Mouse (Mus musculus) heart, embryonic 15.5 days (tissue): ENCODE results near the gene Pdyn. TPM values are rescaled to one million over a fixed set of nuclear protein-coding genes. Genes with fewer than 3 reads are reported as not detected.

ENCODE experiments used
- ATAC-seq: fragments of 200-750 bp; cut with Nextera tagmentation; replicated peaks from 2 replicates; pipeline ENCODE4 v1.8.0; 2017; ENCODE audit warnings: low read depth, moderate TSS enrichment; ENCODE audit not compliant: insufficient number of reproducible peaks, insufficient read depth, low FRiP score
- H3K27ac ChIP-seq: fragments of 300-500 bp; sonication (generic); 2 replicates; pipeline ENCODE4 v1.5.1; 2015; ENCODE audit warnings: mild to moderate bottlenecking, inconsistent platforms
- H3K27me3 ChIP-seq: fragments of 300-500 bp; sonication (generic); 2 replicates; pipeline ENCODE4 v1.6.1; 2015; ENCODE audit warnings: inconsistent platforms
- H3K36me3 ChIP-seq: fragments of 300-500 bp; sonication (generic); 2 replicates; pipeline ENCODE4 v1.6.1; 2015; ENCODE audit warnings: mild to moderate bottlenecking, inconsistent platforms
- H3K4me1 ChIP-seq: fragments of 300-500 bp; sonication (generic); replicated peaks from 2 replicates; pipeline ENCODE4 v1.6.1; 2015; ENCODE audit warnings: inconsistent platforms
- H3K4me2 ChIP-seq: fragments of 300-500 bp; sonication (generic); 2 replicates; pipeline ENCODE4 v1.6.1; 2015; ENCODE audit warnings: inconsistent platforms, mild to moderate bottlenecking, moderate library complexity
- H3K4me3 ChIP-seq: fragments of 300-500 bp; sonication (generic); 2 replicates; pipeline ENCODE4 v1.5.1; 2015; ENCODE audit warnings: mild to moderate bottlenecking, inconsistent platforms
- H3K9ac ChIP-seq: fragments of 300-500 bp; sonication (generic); 2 replicates; pipeline ENCODE4 v1.6.1; 2015; ENCODE audit warnings: mild to moderate bottlenecking, inconsistent platforms
- H3K9me3 ChIP-seq: fragments of 300-500 bp; sonication (generic); replicated peaks from 2 replicates; pipeline ENCODE4 v1.6.1; 2016; ENCODE audit warnings: inconsistent platforms
- WGBS: fragments of 180-500 bp; shearing (Covaris S2); methylation state at CpG from one replicate; pipeline ENCODE4 v1.1.7; 2015; ENCODE audit warnings: mixed read lengths; 5-methylcytosine and 5-hydroxymethylcytosine counted together
- polyA plus RNA-seq: library from polyadenylated mRNA; unstranded; fragments of >200 nt; fragmentation: Nextera tagmentation; extraction: Ambion mirVana; gene quantifications from 2 replicates; pipeline ENCODE4 v1.2.1, GENCODE M21; 2015

Pdyn gene
- polyA plus RNA-seq, 1 experiment from 2014 or later: 0.13 TPM

- Histone ChIP-seq H3K9ac (no peak overlapping the region), H3K9me3 (no peaks in the 10 kb centered on the region), H3K36me3 (no peaks in the 10 kb centered on the region), H3K4me2 (no peak overlapping the region), H3K4me1 (peaks cover 5% of the 10 kb centered on the region), H3K27me3 (no peaks in the 10 kb centered on the region), H3K27ac (no peak overlapping the region), H3K4me3 (no peak overlapping the region)
- WGBS: 90% methylated on average over 4 of the region's 4 CpGs
- ATAC-seq: no peak
These were observed 44.6 kb downstream of the Pdyn start for GRCm38 (mm10) chr2:129655033-129655432.

- Histone ChIP-seq H3K4me2 (no peak overlapping the region), H3K9ac (no peak overlapping the region), H3K4me1 (peaks cover 5% of the 10 kb centered on the region), H3K4me3 (no peak overlapping the region), H3K36me3 (no peaks in the 10 kb centered on the region), H3K27me3 (no peaks in the 10 kb centered on the region), H3K9me3 (no peaks in the 10 kb centered on the region), H3K27ac (no peak overlapping the region)
- 83% methylated on average over 4 of the region's 4 CpGs for whole genome bisulfite sequencing
- ATAC-seq: no peak
These were observed 45.3 kb downstream of the Pdyn start for GRCm38 (mm10) chr2:129654233-129654950.

GRCm38 (mm10) chr2:129653632-129654031 is 46.0 kb downstream of the Pdyn start:
- no peak overlapping the region for H3K4me3 ChIP-seq
- no peak overlapping the region for H3K4me2 ChIP-seq
- no peak overlapping the region for H3K27ac ChIP-seq
- WGBS: 56% methylated on average over 2 of the region's 2 CpGs
- no peak overlapping the region for H3K9ac ChIP-seq
- H3K36me3 ChIP-seq: no peaks in the 10 kb centered on the region
- ATAC-seq: no peak
- no peaks in the 10 kb centered on the region for H3K9me3 ChIP-seq
- peaks cover 5% of the 10 kb centered on the region for H3K4me1 ChIP-seq
- no peaks in the 10 kb centered on the region for H3K27me3 ChIP-seq

GRCm38 (mm10) chr2:129652616-129653015 is 47.0 kb downstream of the Pdyn start:
- 38% methylated on average over 4 of the region's 4 CpGs for WGBS
- H3K9me3 ChIP-seq: no peaks in the 10 kb centered on the region
- H3K4me3 ChIP-seq: no peak overlapping the region
- no peak overlapping the region for H3K4me2 ChIP-seq
- H3K9ac ChIP-seq: no peak overlapping the region
- ATAC-seq: no peak
- peaks cover 5% of the 10 kb centered on the region for H3K4me1 ChIP-seq
- no peak overlapping the region for H3K27ac ChIP-seq
- no peaks in the 10 kb centered on the region for H3K27me3 ChIP-seq
- H3K36me3 ChIP-seq: no peaks in the 10 kb centered on the region

Other genes starting within 250 kb of the Pdyn start
- gene F830045P16Rik, start 163.2 kb downstream of the Pdyn start, polyA plus RNA-seq: not detected in 2 replicates
- 13.8 and 20.1 TPM in 2 replicates for gene Sirpa, start 107.0 kb downstream of the Pdyn start, polyA plus RNA-seq
- 6.0 and 8.9 TPM in 2 replicates for gene Stk35, start 100.7 kb upstream of the Pdyn start, polyA plus RNA-seq